Mouse (Mus musculus) heart, postnatal 0 days (tissue): Measurements from ENCODE around the gene Rcn3. TPM values are rescaled to one million over a fixed set of nuclear protein-coding genes. Genes with fewer than 3 reads are reported as not detected.

Source experiments
- ATAC-seq: fragments of 200-750 bp; cut with Nextera tagmentation; 2 replicates; pipeline ENCODE4 v1.8.0; 2017; ENCODE audit warnings: low read depth, moderate number of reproducible peaks, moderate library complexity; ENCODE audit not compliant: insufficient read depth
- DNase-seq: peaks from one replicate; pipeline ENCODE4 v3.0.0-alpha.2; 2016; ENCODE audit warnings: low spot score
- H3K27ac ChIP-seq: fragments of 300-500 bp; sonication (generic); 2 replicates; pipeline ENCODE4 v1.5.1; 2014; ENCODE audit warnings: low read depth, mild to moderate bottlenecking
- H3K27me3 ChIP-seq: fragments of 300-500 bp; sonication (generic); 2 replicates; pipeline ENCODE4 v1.6.1; 2014; ENCODE audit warnings: low read length, mixed read lengths; ENCODE audit not compliant: control insufficient read depth, insufficient read depth
- H3K36me3 ChIP-seq: fragments of 300-500 bp; sonication (generic); replicated peaks from 2 replicates; pipeline ENCODE4 v1.6.1; 2014; ENCODE audit warnings: low read length, mixed read lengths; ENCODE audit not compliant: control insufficient read depth, insufficient read depth
- H3K4me1 ChIP-seq: fragments of 300-500 bp; sonication (generic); 2 replicates; pipeline ENCODE4 v1.6.1; 2014; ENCODE audit warnings: antibody characterized with exemption; ENCODE audit not compliant: control insufficient read depth, insufficient read depth
- H3K4me2 ChIP-seq: fragments of 300-500 bp; sonication (generic); 2 replicates; pipeline ENCODE4 v1.6.1; 2014; ENCODE audit warnings: low read depth, mild to moderate bottlenecking, low read length, moderate library complexity
- H3K4me3 ChIP-seq: fragments of 300-500 bp; sonication (generic); 2 replicates; pipeline ENCODE4 v1.5.1; 2014; ENCODE audit warnings: low read depth, low read length
- H3K9ac ChIP-seq: fragments of 300-500 bp; sonication (generic); replicated peaks from 2 replicates; pipeline ENCODE4 v1.6.1; 2014; ENCODE audit warnings: low read depth, low read length, mixed read lengths
- H3K9me3 ChIP-seq: fragments of 300-500 bp; sonication (generic); replicated peaks from 2 replicates; pipeline ENCODE4 v1.6.1; 2016; ENCODE audit warnings: low read length; ENCODE audit not compliant: control insufficient read depth
- CTCF ChIP-seq: IDR thresholded peaks from 2 replicates; pipeline ENCODE4 v1.5.1; 2016; ENCODE audit warnings: antibody characterized with exemption, control low read depth, low read depth
- EP300 ChIP-seq: IDR thresholded peaks from 2 replicates; pipeline ENCODE4 v1.6.1; 2016; ENCODE audit warnings: antibody characterized with exemption, low read depth
- WGBS: fragments of 180-500 bp; shearing (Covaris S2); extraction: QIAGEN DNeasy Blood & Tissue Kit; methylation state at CpG from one replicate; pipeline ENCODE4 v1.1.7; 2014; 5-methylcytosine and 5-hydroxymethylcytosine counted together
- polyA plus RNA-seq: library from polyadenylated mRNA; unstranded; fragments of >200 nt; fragmentation: Nextera tagmentation; extraction: Ambion mirVana; gene quantifications from 2 replicates; pipeline ENCODE4 v1.2.1, GENCODE M21; 2015
- total RNA-seq: library from RNA; depleted of rRNA; stranded (reverse); fragments of >200 nt; gene quantifications from 2 replicates; pipeline ENCODE4 v1.2.3, GENCODE M21; 2014; ENCODE audit warnings: low replicate concordance

Gene Rcn3
- total and polyA plus RNA-seq, 2 experiments from 2014 or later: 100 to 125 TPM

GRCm38 (mm10) chr7:45135993-45136567 is 44.1 kb upstream of the Rcn3 start, which contains the start of the genes Gm45713 and Flt3l:
Gene Gm45713 (minus strand): TSS chr7:45136231.
Gene Flt3l (minus strand): TSS chr7:45136432.
- Histone ChIP-seq H3K9me3 (no peaks in the 10 kb centered on the region), H3K9ac (peak within 1 kb of the TSS; percentile 59), H3K4me1 (no peaks in the 10 kb centered on the region; the same call in 1 of the 2 replicates), H3K27ac (peak within 1 kb of the TSS; percentile 32; the same call in 1 of the 2 replicates), H3K4me3 (peak within 1 kb of the TSS; percentile 61), H3K4me2 (peak within 1 kb of the TSS; percentile 79), H3K27me3 (no peaks in the 10 kb centered on the region), H3K36me3 (no peaks in the 10 kb centered on the region)
- peak; percentile 95 for TF ChIP-seq CTCF
- TF ChIP-seq EP300: no peak
- peak; percentile 84 for ATAC-seq
- peak; percentile 88 for DNase-seq
- WGBS: 2% methylated on average over 29 of the region's 29 CpGs

- H3K4me3 ChIP-seq: peak overlapping the region; percentile 61; the same call in 1 of the 2 replicates
- H3K4me1 ChIP-seq: no peaks in the 10 kb centered on the region; the same call in 1 of the 2 replicates
- H3K9ac ChIP-seq: no peak overlapping the region
- H3K27me3 ChIP-seq: no peaks in the 10 kb centered on the region
- H3K36me3 ChIP-seq: no peaks in the 10 kb centered on the region
- WGBS: 71% methylated on average over 3 of the region's 3 CpGs
- no peak for ATAC-seq
- no peak overlapping the region for H3K27ac ChIP-seq
- H3K9me3 ChIP-seq: no peaks in the 10 kb centered on the region
- no peak for DNase-seq
- peak overlapping the region; percentile 79; the same call in 1 of the 2 replicates for H3K4me2 ChIP-seq
- TF ChIP-seq EP300: no peak
- TF ChIP-seq CTCF: no peak
Measured at GRCm38 (mm10) chr7:45135370-45135769, 43.3 kb upstream of the Rcn3 start.

- DNase-seq: no peak
- Histone ChIP-seq H3K27ac (no peak overlapping the region), H3K4me3 (no peak overlapping the region), H3K36me3 (no peaks in the 10 kb centered on the region), H3K27me3 (no peaks in the 10 kb centered on the region), H3K9me3 (no peaks in the 10 kb centered on the region), H3K4me2 (no peak overlapping the region), H3K9ac (no peak overlapping the region), H3K4me1 (0 out of 2 replicates have a peak, but pooled peaks cover 4% of the 10 kb centered on the region)
- TF ChIP-seq EP300 (no peak), CTCF (no peak)
- ATAC-seq: no peak
- 21% methylated on average over 12 of the region's 12 CpGs for WGBS
Measured at GRCm38 (mm10) chr7:45134544-45135026, 42.6 kb upstream of the Rcn3 start.

GRCm38 (mm10) chr7:45133446-45134159 is 41.6 kb upstream of the Rcn3 start:
- H3K9me3 ChIP-seq: no peaks in the 10 kb centered on the region
- H3K27ac ChIP-seq: no peak overlapping the region
- no peaks in the 10 kb centered on the region for H3K27me3 ChIP-seq
- DNase-seq (no peak), ATAC-seq (no peak)
- no peak overlapping the region for H3K9ac ChIP-seq
- H3K36me3 ChIP-seq: no peaks in the 10 kb centered on the region
- H3K4me2 ChIP-seq: no peak overlapping the region
- 0 out of 2 replicates have a peak, but pooled peaks cover 8% of the 10 kb centered on the region for H3K4me1 ChIP-seq
- TF ChIP-seq EP300 (no peak), CTCF (0 out of 2 replicates have a peak, but pooled peaks have one; percentile 8)
- WGBS: 82% methylated on average over 8 of the region's 8 CpGs
- H3K4me3 ChIP-seq: no peak overlapping the region

GRCm38 (mm10) chr7:45131850-45132249 is 39.8 kb upstream of the Rcn3 start:
- no peak for DNase-seq
- peaks cover 18% of the 10 kb centered on the region for H3K4me1 ChIP-seq
- H3K9ac ChIP-seq: no peak overlapping the region; the same call in 1 of the 2 replicates
- H3K27ac ChIP-seq: no peak overlapping the region
- H3K4me2 ChIP-seq: no peak overlapping the region
- H3K27me3 ChIP-seq: no peaks in the 10 kb centered on the region
- no peak overlapping the region for H3K4me3 ChIP-seq
- no peak for ATAC-seq
- H3K36me3 ChIP-seq: peaks cover 4% of the 10 kb centered on the region
- TF ChIP-seq EP300: no peak
- TF ChIP-seq CTCF: no peak
- 55% methylated on average over 11 of the region's 11 CpGs for WGBS
- H3K9me3 ChIP-seq: no peaks in the 10 kb centered on the region
